Mouse (Mus musculus) hindbrain, postnatal 0 days (tissue): Measurements from ENCODE around the gene Efnb3. TPM values are rescaled to one million over a fixed set of nuclear protein-coding genes. Genes with fewer than 3 reads are reported as not detected.

Source experiments
- ATAC-seq: fragments of 200-750 bp; cut with Nextera tagmentation; 2 replicates; pipeline ENCODE4 v1.8.0; 2017; ENCODE audit warnings: mild to moderate bottlenecking, moderate TSS enrichment, moderate library complexity
- DNase-seq: peaks from one replicate; pipeline ENCODE4 v3.0.0-alpha.2; 2015; ENCODE audit warnings: low spot score
- H3K27ac ChIP-seq: fragments of 300-500 bp; sonication (generic); 2 replicates; pipeline ENCODE4 v1.5.1; 2014; ENCODE audit warnings: mild to moderate bottlenecking
- H3K27me3 ChIP-seq: fragments of 300-500 bp; sonication (generic); 2 replicates; pipeline ENCODE4 v1.6.1; 2014; ENCODE audit warnings: low read length, mixed read lengths; ENCODE audit not compliant: insufficient read depth
- H3K36me3 ChIP-seq: fragments of 300-500 bp; sonication (generic); 2 replicates; pipeline ENCODE4 v1.6.1; 2014; ENCODE audit warnings: low read length, mixed read lengths; ENCODE audit not compliant: insufficient read depth
- H3K4me1 ChIP-seq: fragments of 300-500 bp; sonication (generic); 2 replicates; pipeline ENCODE4 v1.6.1; 2014; ENCODE audit warnings: antibody characterized with exemption, low read length, mixed read lengths; ENCODE audit not compliant: insufficient read depth
- H3K4me2 ChIP-seq: fragments of 300-500 bp; sonication (generic); 2 replicates; pipeline ENCODE4 v1.6.1; 2014; ENCODE audit warnings: low read depth, mild to moderate bottlenecking, low read length, moderate library complexity, mixed read lengths
- H3K4me3 ChIP-seq: fragments of 300-500 bp; sonication (generic); 2 replicates; pipeline ENCODE4 v1.5.1; 2014; ENCODE audit warnings: low read length
- H3K9ac ChIP-seq: fragments of 300-500 bp; sonication (generic); replicated peaks from 2 replicates; pipeline ENCODE4 v1.6.1; 2014; ENCODE audit warnings: mild to moderate bottlenecking, low read length, moderate library complexity, mixed read lengths
- H3K9me3 ChIP-seq: fragments of 300-500 bp; sonication (generic); 2 replicates; pipeline ENCODE4 v1.6.1; 2016; ENCODE audit warnings: low read length, mixed read lengths
- CTCF ChIP-seq: IDR thresholded peaks from 2 replicates; pipeline ENCODE4 v1.5.1; 2016; ENCODE audit warnings: antibody characterized with exemption, control low read depth, low read depth
- WGBS: fragments of 180-500 bp; shearing (Covaris S2); extraction: QIAGEN DNeasy Blood & Tissue Kit; methylation state at CpG from one replicate; pipeline ENCODE4 v1.1.7; 2014; 5-methylcytosine and 5-hydroxymethylcytosine counted together
- polyA plus RNA-seq: library from polyadenylated mRNA; unstranded; fragments of >200 nt; fragmentation: Nextera tagmentation; extraction: Ambion mirVana; gene quantifications from 2 replicates; pipeline ENCODE4 v1.2.1, GENCODE M21; 2015
- total RNA-seq: library from RNA; depleted of rRNA; stranded (reverse); fragments of >200 nt; gene quantifications from 2 replicates; pipeline ENCODE4 v1.2.3, GENCODE M21; 2014

Efnb3 gene
- total and polyA plus RNA-seq, 2 experiments from 2014 or later, result 94.4 to 111 TPM

DNA sequence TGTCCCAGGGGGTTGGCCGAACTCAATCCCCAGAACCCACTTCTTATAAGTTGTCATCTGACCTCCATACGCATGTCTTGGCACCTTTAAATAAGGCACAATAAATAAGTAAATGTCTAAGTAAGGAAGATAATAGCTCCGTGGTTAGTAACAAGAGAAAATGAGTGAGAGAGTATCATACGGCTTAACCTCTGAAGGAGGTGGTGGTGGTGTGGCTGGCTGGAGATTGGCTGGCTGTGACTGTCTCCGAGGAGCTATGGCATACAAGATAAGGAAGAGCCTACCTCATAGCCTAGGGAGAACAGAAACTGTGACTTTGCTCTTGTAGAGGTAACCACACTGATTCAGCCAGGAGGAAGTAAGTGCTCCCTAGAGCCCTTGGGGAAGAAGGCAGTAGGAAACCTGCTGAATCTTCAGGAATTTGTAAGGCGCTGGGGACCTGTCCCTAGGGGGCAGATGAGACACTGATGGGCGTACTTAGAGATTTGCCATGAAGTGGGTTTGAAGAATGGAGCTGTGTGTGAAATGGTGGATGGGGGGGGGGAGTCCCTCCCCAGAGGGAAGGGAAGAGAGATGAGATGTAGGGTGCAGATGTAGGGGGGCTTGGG lies 25.8 kb upstream of the Efnb3 start:
- Histone ChIP-seq H3K27ac (no peak overlapping the region), H3K36me3 (peaks cover 23% of the 10 kb centered on the region), H3K9me3 (no peaks in the 10 kb centered on the region), H3K4me2 (no peak overlapping the region), H3K4me3 (no peak overlapping the region), H3K9ac (no peak overlapping the region), H3K27me3 (no peaks in the 10 kb centered on the region), H3K4me1 (no peaks in the 10 kb centered on the region)
- DNase-seq (no peak), ATAC-seq (no peak)
- no peak for TF ChIP-seq CTCF
- 82% methylated on average over 7 of the region's 7 CpGs for WGBS

DNA sequence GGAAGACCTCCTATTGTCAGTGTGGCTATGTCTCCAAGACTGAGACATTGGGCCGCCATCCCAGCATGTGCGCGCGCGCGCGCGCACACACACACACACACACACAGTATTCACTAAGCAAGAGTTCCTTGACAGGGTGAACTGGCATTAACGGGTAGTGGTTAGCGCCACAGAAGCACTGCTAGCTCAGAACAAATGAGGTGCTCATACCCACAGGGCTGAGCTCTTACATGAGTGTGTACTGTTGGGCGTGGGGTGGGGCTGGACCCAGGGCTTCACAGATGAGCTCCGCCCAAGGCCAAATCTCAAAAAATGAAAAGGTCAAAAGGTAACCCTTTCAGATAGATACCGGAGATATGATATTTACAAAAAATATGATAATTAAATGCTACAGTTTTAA lies 24.9 kb upstream of the Efnb3 start:
- Histone ChIP-seq H3K27ac (no peak overlapping the region), H3K4me3 (no peak overlapping the region), H3K9me3 (no peaks in the 10 kb centered on the region), H3K4me1 (no peaks in the 10 kb centered on the region), H3K4me2 (no peak overlapping the region), H3K36me3 (peaks cover 23% of the 10 kb centered on the region), H3K9ac (no peak overlapping the region), H3K27me3 (no peaks in the 10 kb centered on the region)
- WGBS, result 95% methylated on average over 13 of the region's 13 CpGs
- TF ChIP-seq CTCF, result no peak
- DNase-seq (no peak), ATAC-seq (no peak)

DNA sequence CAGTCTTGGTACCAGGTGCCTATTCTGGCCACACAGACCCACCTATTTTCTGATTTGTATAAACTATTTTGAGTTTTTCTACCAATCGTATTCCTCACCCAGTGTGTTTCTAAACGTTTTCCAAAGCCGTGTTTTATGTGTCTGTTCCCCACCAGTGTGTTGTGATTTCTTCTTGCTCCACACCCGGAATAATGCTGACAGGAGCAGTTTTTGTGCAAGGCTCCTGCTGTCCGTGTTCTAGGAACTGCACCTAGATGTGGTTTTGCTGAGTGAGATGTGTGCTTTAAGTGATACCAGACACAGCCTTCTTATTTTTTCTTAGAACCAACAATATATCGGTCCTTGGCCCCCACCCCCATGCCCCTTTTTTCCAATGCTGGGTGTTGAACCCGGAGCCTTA lies 24.0 kb upstream of the Efnb3 start:
- Histone ChIP-seq H3K36me3 (peaks cover 15% of the 10 kb centered on the region), H3K9me3 (no peaks in the 10 kb centered on the region), H3K4me3 (no peak overlapping the region), H3K4me2 (no peak overlapping the region), H3K27me3 (no peaks in the 10 kb centered on the region), H3K27ac (no peak overlapping the region), H3K9ac (no peak overlapping the region), H3K4me1 (no peaks in the 10 kb centered on the region)
- DNase-seq (no peak), ATAC-seq (no peak)
- no peak for TF ChIP-seq CTCF
- 84% methylated on average over 7 of the region's 7 CpGs for WGBS

DNA sequence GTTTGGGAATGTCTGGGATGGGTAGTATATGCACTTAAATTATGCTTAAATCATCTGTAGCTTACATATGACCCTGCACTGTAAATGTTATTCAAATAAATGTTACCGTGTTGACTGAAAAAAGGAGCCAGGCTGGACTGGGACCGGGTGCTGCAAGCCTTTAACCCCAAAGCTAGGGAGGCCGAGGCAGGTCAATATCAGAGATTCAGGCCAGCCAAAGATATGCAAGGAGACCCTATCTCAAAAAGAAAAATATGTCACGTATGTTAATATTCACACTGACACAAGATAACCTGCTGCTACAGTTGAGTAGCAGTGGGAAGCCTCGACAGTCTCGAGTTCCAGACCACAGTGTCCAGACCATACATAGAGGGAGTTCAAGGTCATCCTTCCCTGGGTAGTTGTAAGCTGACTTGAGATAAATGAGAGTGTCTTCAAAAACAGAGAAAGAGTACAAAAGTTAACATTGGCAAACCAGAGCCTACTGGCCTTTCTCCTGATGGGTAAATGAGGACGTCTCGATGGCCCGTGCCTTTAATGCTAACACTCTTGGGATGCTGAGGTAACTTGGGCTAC lies 22.3 kb upstream of the Efnb3 start:
- peaks cover 6% of the 10 kb centered on the region for H3K4me1 ChIP-seq
- H3K9ac ChIP-seq, result peak overlapping the region; percentile 76; the same call in 1 of the 2 replicates
- peak overlapping the region; percentile 90 for H3K4me2 ChIP-seq
- DNase-seq, result no peak
- H3K4me3 ChIP-seq, result peak overlapping the region; percentile 80
- no peaks in the 10 kb centered on the region for H3K27me3 ChIP-seq
- no peaks in the 10 kb centered on the region for H3K36me3 ChIP-seq
- peak overlapping the region; percentile 96; the same call in 1 of the 2 replicates for H3K27ac ChIP-seq
- no peak for TF ChIP-seq CTCF
- 51% methylated on average over 9 of the region's 9 CpGs for WGBS
- ATAC-seq, result no peak
- H3K9me3 ChIP-seq, result no peaks in the 10 kb centered on the region

DNA sequence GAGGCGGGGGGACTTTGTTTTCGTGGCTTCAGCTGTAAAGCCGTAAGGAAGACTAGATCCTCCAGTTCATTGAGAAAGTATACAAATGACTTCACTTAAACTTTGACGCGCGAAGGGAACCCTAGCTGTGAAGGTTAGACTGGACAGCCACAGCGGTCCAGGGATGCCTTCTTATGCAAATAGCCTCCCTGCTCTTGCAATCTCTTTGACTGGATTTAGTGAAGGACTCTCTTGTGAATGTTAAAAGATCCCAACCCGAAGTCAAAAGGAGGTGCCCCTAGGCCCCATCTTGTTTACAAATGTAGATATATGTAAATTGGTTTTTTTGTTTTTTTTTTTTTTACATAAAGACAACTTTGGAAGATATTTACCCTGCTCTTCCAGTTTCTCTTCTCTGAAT lies 21.8 kb upstream of the Efnb3 start:
- Histone ChIP-seq H3K4me1 (peaks cover 10% of the 10 kb centered on the region), H3K4me3 (peak overlapping the region; percentile 80), H3K9ac (peak overlapping the region; percentile 76), H3K27ac (peak overlapping the region; percentile 96), H3K4me2 (peak overlapping the region; percentile 90), H3K36me3 (no peaks in the 10 kb centered on the region), H3K27me3 (no peaks in the 10 kb centered on the region), H3K9me3 (no peaks in the 10 kb centered on the region)
- 1% methylated on average over 8 of the region's 8 CpGs for WGBS
- peak; percentile 30 for DNase-seq
- no peak for TF ChIP-seq CTCF
- no peak for ATAC-seq

DNA sequence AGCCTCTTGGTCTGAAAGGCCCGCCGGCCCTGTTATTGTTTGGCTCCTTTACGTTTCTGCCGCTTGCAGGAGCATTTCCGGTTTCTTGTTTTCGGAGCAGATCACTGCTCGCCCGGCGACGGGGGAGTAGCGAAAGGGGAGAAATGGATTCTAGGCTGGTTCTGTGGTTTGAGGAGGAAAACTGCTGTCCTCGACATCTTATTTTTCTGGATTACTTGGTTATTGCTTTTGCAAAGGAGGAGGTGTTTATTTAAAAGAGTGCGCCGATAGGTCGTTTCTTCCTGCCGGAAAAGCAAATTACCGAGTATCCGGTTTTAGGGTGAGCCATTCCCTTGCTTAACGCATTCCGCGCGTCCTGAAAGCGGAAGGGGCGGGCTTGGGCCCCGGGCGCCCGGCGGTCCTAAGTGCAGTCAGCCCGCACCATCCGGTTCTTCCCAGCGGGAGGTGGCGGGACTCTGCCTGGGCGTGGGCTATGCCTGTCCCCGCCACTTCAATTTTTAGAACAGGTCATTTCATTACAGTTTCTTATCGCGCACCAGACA lies 21.2 kb upstream of the Efnb3 start:
- no peak; the same call in 1 of the 2 replicates for TF ChIP-seq CTCF
- Histone ChIP-seq H3K4me2 (peak overlapping the region; percentile 90), H3K4me3 (peak overlapping the region; percentile 80), H3K9ac (peak overlapping the region; percentile 76), H3K4me1 (peaks cover 10% of the 10 kb centered on the region), H3K27me3 (no peaks in the 10 kb centered on the region), H3K9me3 (no peaks in the 10 kb centered on the region), H3K27ac (peak overlapping the region; percentile 96), H3K36me3 (no peaks in the 10 kb centered on the region)
- ATAC-seq (peak; percentile 87), DNase-seq (peak; percentile 97)
- WGBS, result 1% methylated on average over 36 of the region's 36 CpGs
